Mouse (Mus musculus): Measurements from ENCODE around the gene Atp6v1c2. TPM values are rescaled to one million over a fixed set of nuclear protein-coding genes. Genes with fewer than 3 reads are reported as not detected.

The Atp6v1c2 gene
- polyA plus RNA-seq, 1 experiment: not detected

GRCm38 (mm10) chr12:17265971-17266672 lies 63.0 kb downstream of the Atp6v1c2 start, which contains the start of gene Pdia6:
Gene Pdia6 (plus strand): TSS chr12:17266545.
- TF ChIP-seq FLI1 (IDR thresholded peaks at IDR 0.05; ENCODE audit: low read length) (no peak), GATA1 (IDR thresholded peaks at IDR 0.05; ENCODE audit: borderline replicate concordance, low read length) (no peak)
- H3K4me1 ChIP-seq: peaks cover 51% of the 10 kb centered on the region

GRCm38 (mm10) chr12:17264826-17265225 lies 64.3 kb downstream of the Atp6v1c2 start:
- Histone ChIP-seq H3K27me3 (replicated peaks) (no peaks in the 10 kb centered on the region), H3K4me1 (peaks cover 44% of the 10 kb centered on the region), H3K9me3 (peaks cover 16% of the 10 kb centered on the region), H3K4me3 (replicated peaks) (no peak overlapping the region), H3K36me3 (replicated peaks; ENCODE audit: low read length) (peaks cover 15% of the 10 kb centered on the region)
- TF ChIP-seq GATA1 (IDR thresholded peaks at IDR 0.05; ENCODE audit: borderline replicate concordance, low read length) (no peak), FLI1 (IDR thresholded peaks at IDR 0.05; ENCODE audit: low read length) (no peak)

More at GRCm38 (mm10) chr12:17265971-17266672, 63.0 kb downstream of the Atp6v1c2 start, which contains the start of gene Pdia6:
- H3K9me3 ChIP-seq: peaks cover 5% of the 10 kb centered on the region
- H3K36me3 ChIP-seq (replicated peaks; ENCODE audit: low read length): peaks cover 27% of the 10 kb centered on the region
- H3K27me3 ChIP-seq (replicated peaks): no peaks in the 10 kb centered on the region
- H3K4me3 ChIP-seq (replicated peaks): peak within 1 kb of the TSS; percentile 98

GRCm38 (mm10) chr12:17263881-17264280 lies 65.3 kb downstream of the Atp6v1c2 start:
- Histone ChIP-seq H3K27me3 (replicated peaks) (no peaks in the 10 kb centered on the region), H3K4me1 (peaks cover 39% of the 10 kb centered on the region), H3K9me3 (peaks cover 16% of the 10 kb centered on the region), H3K36me3 (replicated peaks; ENCODE audit: low read length) (peaks cover 7% of the 10 kb centered on the region), H3K4me3 (replicated peaks) (no peak overlapping the region)
- no peak for TF ChIP-seq FLI1 (IDR thresholded peaks at IDR 0.05; ENCODE audit: low read length)
- no peak for TF ChIP-seq GATA1 (IDR thresholded peaks at IDR 0.05; ENCODE audit: borderline replicate concordance, low read length)

- Histone ChIP-seq H3K4me3 (replicated peaks) (no peak overlapping the region), H3K27me3 (replicated peaks) (peaks cover 3% of the 10 kb centered on the region), H3K36me3 (replicated peaks; ENCODE audit: low read length) (no peaks in the 10 kb centered on the region), H3K9me3 (peaks cover 16% of the 10 kb centered on the region), H3K4me1 (peaks cover 28% of the 10 kb centered on the region)
- TF ChIP-seq FLI1 (IDR thresholded peaks at IDR 0.05; ENCODE audit: low read length) (no peak), GATA1 (IDR thresholded peaks at IDR 0.05; ENCODE audit: borderline replicate concordance, low read length) (no peak)
Observed at GRCm38 (mm10) chr12:17261005-17261404, 68.2 kb downstream of the Atp6v1c2 start.

- Histone ChIP-seq H3K36me3 (replicated peaks; ENCODE audit: low read length) (no peaks in the 10 kb centered on the region), H3K4me3 (replicated peaks) (no peak overlapping the region), H3K9me3 (peaks cover 16% of the 10 kb centered on the region), H3K4me1 (peaks cover 12% of the 10 kb centered on the region), H3K27me3 (replicated peaks) (peaks cover 13% of the 10 kb centered on the region)
- TF ChIP-seq GATA1 (IDR thresholded peaks at IDR 0.05; ENCODE audit: borderline replicate concordance, low read length) (no peak), FLI1 (IDR thresholded peaks at IDR 0.05; ENCODE audit: low read length) (no peak)
Observed at GRCm38 (mm10) chr12:17258431-17258830, 70.7 kb downstream of the Atp6v1c2 start.

- TF ChIP-seq GATA1 (IDR thresholded peaks at IDR 0.05; ENCODE audit: borderline replicate concordance, low read length): no peak
- TF ChIP-seq FLI1 (IDR thresholded peaks at IDR 0.05; ENCODE audit: low read length): no peak
- Histone ChIP-seq H3K4me1 (peaks cover 24% of the 10 kb centered on the region), H3K36me3 (replicated peaks; ENCODE audit: low read length) (no peaks in the 10 kb centered on the region), H3K9me3 (peaks cover 16% of the 10 kb centered on the region), H3K4me3 (replicated peaks) (no peak overlapping the region), H3K27me3 (replicated peaks) (peaks cover 21% of the 10 kb centered on the region)
Observed at GRCm38 (mm10) chr12:17256905-17257304, 72.3 kb downstream of the Atp6v1c2 start.

- peaks cover 32% of the 10 kb centered on the region for H3K27me3 ChIP-seq (replicated peaks)
- H3K4me1 ChIP-seq: peaks cover 27% of the 10 kb centered on the region
- H3K9me3 ChIP-seq: peaks cover 5% of the 10 kb centered on the region
- no peak overlapping the region for H3K4me3 ChIP-seq (replicated peaks)
- H3K36me3 ChIP-seq (replicated peaks; ENCODE audit: low read length): no peaks in the 10 kb centered on the region
- no peak for TF ChIP-seq GATA1 (IDR thresholded peaks at IDR 0.05; ENCODE audit: borderline replicate concordance, low read length)
- TF ChIP-seq FLI1 (IDR thresholded peaks at IDR 0.05; ENCODE audit: low read length): no peak
Observed at GRCm38 (mm10) chr12:17255602-17256001, 73.6 kb downstream of the Atp6v1c2 start.

- H3K36me3 ChIP-seq (replicated peaks; ENCODE audit: low read length): no peaks in the 10 kb centered on the region
- H3K27me3 ChIP-seq (replicated peaks): peaks cover 48% of the 10 kb centered on the region
- no peak for TF ChIP-seq GATA1 (IDR thresholded peaks at IDR 0.05; ENCODE audit: borderline replicate concordance, low read length)
- no peak for TF ChIP-seq FLI1 (IDR thresholded peaks at IDR 0.05; ENCODE audit: low read length)
- H3K4me1 ChIP-seq: peaks cover 26% of the 10 kb centered on the region
- H3K4me3 ChIP-seq (replicated peaks): peak overlapping the region; percentile 79
- H3K9me3 ChIP-seq: no peaks in the 10 kb centered on the region
Observed at GRCm38 (mm10) chr12:17253069-17253468, 76.1 kb downstream of the Atp6v1c2 start.

- H3K36me3 ChIP-seq (replicated peaks; ENCODE audit: low read length): no peaks in the 10 kb centered on the region
- peaks cover 45% of the 10 kb centered on the region for H3K27me3 ChIP-seq (replicated peaks)
- H3K4me3 ChIP-seq (replicated peaks): no peak overlapping the region
- peaks cover 20% of the 10 kb centered on the region for H3K4me1 ChIP-seq
- no peaks in the 10 kb centered on the region for H3K9me3 ChIP-seq
- TF ChIP-seq FLI1 (IDR thresholded peaks at IDR 0.05; ENCODE audit: low read length) (no peak), GATA1 (IDR thresholded peaks at IDR 0.05; ENCODE audit: borderline replicate concordance, low read length) (no peak)
Observed at GRCm38 (mm10) chr12:17250962-17251361, 78.2 kb downstream of the Atp6v1c2 start.

GRCm38 (mm10) chr12:17242041-17242440 lies 87.1 kb downstream of the Atp6v1c2 start:
- peaks cover 8% of the 10 kb centered on the region for H3K27me3 ChIP-seq (replicated peaks)
- TF ChIP-seq FLI1 (IDR thresholded peaks at IDR 0.05; ENCODE audit: low read length): no peak
- TF ChIP-seq GATA1 (IDR thresholded peaks at IDR 0.05; ENCODE audit: borderline replicate concordance, low read length): no peak

More at GRCm38 (mm10) chr12:17242041-17242440, 87.1 kb downstream of the Atp6v1c2 start:
- H3K4me1 ChIP-seq: no peaks in the 10 kb centered on the region
- no peak overlapping the region for H3K4me3 ChIP-seq (replicated peaks)
- H3K9me3 ChIP-seq: no peaks in the 10 kb centered on the region
- H3K36me3 ChIP-seq (replicated peaks; ENCODE audit: low read length): no peaks in the 10 kb centered on the region
